Mouse (Mus musculus) cerebellum, adult (tissue): ENCODE data around the gene Mmaa.

Experiments
- ATAC-seq: cut with Nextera tagmentation; 2 replicates; pipeline ENCODE4 v1.9.2; 2017; ENCODE audit warnings: mild to moderate bottlenecking, moderate library complexity, mixed read lengths; ENCODE audit not compliant: insufficient number of reproducible peaks, low FRiP score, low TSS enrichment

Gene Mmaa

DNA sequence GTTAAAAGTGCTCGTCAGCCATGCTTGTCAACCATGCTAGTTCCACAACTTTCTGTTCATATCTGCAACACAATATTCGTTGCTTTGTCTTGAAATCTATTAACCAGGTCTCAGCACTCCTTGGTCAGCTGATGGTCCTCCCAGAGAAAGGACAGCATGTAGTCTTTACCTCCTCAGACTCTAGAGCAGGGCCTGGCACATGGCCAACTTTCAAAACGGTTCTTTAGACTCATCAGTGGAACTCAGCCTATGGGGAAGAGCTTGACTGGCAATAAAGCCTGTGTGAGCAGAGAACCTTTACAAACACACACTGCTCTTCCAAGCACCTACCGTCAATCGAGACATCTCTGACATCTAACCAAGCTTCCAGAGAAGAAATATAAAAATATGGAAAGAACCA is 5.1 kb downstream of the Mmaa start:
- no peak for ATAC-seq

DNA sequence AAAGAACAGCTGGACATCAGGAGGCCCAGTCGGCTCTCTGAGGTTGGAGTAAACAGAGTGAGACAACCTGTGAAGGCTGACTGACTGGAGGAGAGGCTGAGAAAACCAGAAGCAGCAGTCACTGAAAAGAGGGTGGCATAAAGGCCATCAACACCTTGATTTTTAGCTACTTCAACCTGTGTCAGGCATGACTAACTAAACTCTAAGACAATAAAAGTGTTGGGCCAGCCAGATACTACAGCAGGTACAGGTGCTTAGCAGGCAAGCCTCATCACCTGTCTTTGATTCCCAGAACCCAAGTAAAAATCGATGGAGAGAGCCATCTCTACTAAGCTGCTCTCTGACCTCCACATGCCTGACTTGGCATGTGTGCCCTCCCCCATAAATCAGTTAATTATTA is 6.1 kb downstream of the Mmaa start:
- ATAC-seq: no peak

DNA sequence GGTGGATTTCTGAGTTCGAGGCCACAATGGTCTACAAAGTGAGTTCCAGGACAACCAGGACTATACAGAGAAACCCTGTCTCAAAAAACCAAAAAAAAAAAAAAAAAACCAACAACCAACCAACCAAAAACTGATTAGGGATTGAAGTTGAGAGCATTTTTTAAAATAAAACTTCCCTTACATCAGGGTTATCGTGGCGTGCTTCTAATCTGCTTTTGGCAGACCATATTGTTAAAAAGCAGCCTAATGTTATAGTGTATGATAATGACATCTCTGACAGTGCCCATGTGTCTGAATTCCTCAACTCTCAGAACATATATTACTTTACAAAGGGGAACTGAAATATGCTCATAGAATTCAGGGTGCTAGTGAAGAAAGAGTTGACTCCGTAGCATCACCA is 6.5 kb downstream of the Mmaa start:
- ATAC-seq: no peak

DNA sequence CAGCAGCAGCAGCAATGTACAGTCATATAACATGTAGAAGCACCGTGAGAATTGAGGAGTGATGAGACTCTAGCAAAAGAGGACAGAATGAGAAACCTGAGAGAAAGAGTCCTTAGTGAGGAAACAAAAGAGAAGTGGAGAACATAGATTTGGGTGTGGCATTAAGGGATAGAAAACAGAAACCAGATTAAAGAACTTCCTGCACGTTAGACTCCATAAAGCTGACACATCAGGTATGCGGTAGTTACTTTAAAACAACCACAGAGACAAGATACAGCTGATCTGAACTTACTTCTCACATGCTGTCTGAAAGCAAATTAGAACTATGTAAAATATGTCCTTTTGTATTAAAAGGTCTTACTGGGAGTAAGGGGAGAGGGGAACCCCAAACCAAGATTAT is 8.3 kb downstream of the Mmaa start:
- no peak for ATAC-seq

DNA sequence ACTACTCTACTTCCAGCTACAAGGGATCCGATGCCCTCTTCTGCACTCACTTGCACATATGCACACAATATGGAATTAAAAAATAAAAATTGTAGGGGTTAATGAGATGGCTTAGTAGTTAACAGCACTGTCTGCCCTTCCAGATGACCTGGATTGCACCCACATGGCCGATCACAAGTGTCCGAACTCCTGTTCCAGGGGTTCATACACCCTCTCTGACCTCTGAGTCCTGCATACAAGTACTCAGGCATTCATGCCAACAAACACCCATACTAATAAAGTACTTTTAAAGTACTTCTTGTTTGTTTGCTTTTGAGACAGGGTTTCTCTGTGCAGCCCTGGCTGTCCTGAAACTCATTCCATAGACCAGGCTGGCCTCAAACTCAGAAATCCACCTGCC is 10.1 kb downstream of the Mmaa start:
- no peak for ATAC-seq

DNA sequence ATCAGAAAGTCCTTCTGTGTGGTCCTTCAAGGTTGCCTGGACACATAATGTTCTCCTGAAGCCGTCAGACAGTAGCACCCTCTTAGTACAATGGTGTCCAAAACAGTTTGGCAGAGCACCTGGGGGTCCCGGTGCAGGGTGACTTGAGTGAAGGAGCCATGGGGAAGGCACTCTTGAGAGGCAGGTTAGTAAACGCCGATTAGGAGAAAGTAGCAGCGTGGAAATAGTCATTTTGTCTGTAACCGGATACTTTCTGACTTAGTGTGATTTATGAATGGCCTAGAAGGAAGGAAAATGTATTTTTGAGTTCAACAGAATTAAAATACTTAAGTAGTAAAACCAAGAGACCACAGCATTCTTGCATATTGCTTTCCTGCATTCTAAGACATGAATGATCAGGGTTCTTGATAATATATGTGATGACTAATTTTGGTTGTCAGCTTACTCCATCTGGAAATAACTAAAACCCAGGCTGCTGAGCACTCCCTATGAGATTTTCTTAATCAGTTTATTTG is 13.3 kb downstream of the Mmaa start:
- no peak for ATAC-seq

DNA sequence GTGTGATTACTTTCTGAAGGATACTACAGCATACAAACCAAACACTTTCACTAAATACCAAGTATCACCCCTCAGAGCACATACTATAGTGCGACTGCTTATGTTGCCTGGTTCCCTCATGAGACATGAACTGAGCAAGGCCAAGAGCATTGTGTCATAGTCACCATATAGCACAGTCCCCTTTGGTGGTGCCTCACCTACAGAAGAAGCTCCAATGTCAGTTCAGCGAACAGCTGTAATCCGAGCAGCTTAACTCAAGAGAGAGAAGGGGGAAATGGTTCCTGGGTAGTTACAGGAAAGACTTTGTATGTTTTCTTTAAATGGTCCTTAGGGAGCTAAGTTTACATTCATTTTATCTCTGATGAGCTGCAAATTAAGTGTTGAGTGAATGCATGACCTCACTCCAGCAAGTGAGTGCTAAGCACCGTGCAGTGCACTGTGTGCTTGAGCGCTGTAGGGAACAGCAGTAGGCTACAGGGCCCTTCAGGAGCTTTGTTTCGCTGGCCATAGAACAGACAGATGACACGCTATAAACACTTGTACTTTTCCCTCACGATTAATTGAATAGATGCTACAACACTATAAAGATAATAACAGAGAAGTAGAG is 17.4 kb downstream of the Mmaa start:
- no peak for ATAC-seq

DNA sequence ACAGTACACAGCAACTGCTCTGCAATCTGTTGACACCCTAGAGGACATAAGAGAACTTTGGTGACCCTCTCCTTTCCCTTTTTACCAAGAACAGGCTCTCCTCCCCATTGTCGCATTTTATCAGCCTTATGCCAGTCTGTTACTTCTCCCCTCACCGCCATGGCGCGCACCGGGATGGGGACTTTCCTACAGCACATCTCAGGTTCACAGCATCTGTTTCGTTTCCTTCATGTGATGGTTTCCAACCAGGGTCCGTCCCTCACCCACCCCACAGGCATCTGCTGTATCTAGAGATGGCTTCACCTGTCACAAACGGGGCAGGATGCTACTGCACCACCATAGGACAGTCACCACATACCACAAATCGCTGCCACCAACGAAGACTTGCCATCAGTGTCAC is 19.8 kb downstream of the Mmaa start:
- no peak for ATAC-seq

DNA sequence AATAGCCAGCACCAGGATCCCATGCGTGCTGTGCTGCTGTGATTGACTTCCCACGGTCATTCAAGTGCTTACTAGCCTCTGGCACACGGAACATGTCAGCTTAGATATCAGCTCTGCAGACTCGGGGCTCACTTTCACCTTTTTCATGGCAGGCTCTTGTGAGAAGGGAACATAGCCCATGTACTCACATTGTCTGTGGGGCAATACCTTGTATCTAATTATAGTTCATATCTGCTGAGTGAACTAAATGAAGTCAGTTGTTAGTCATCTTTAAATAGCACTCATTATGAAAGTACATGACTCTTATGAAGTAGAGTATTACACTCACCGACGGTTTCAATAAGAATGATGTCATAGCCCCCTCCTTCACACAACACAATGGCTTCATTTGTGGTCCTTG is 21.0 kb downstream of the Mmaa start:
- no peak for ATAC-seq

DNA sequence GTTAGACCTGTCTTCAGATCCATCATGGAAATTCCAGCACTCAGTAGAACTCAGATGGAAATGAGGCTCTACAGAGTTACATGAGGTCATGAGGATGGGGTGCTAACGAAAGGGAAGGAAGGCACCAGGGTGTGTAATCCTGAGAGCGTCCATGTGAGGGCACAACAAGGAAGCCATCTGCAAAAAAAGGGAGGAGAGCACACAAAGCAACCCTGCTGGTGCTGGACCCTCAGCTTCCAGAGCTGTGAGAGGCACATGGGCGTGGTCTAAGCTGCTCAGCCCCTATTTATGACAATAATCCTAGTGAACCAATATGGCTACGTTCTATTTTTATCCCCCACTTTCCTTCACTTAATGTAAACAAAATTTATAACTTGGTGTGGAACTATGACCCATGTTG is 22.1 kb downstream of the Mmaa start:
- no peak for ATAC-seq

DNA sequence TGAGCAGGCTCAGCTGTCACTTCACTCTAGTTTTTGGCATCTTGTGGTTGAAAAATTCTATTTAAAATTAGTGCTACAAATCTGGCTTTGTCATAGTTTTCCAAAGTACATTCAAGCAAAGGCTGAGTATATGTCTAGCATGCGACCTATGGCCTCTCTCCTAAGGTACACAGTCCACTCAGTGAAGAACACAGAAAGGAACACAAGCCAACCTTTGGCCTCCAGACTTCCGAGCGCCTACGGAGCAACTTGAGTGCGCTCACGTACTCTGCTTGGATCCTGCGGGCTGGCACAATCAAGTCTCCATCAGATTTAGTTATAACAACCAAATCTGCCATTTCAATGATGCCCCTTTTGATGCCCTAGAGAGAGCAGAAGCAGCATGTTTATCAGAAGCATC is 25.8 kb downstream of the Mmaa start:
- ATAC-seq: no peak

DNA sequence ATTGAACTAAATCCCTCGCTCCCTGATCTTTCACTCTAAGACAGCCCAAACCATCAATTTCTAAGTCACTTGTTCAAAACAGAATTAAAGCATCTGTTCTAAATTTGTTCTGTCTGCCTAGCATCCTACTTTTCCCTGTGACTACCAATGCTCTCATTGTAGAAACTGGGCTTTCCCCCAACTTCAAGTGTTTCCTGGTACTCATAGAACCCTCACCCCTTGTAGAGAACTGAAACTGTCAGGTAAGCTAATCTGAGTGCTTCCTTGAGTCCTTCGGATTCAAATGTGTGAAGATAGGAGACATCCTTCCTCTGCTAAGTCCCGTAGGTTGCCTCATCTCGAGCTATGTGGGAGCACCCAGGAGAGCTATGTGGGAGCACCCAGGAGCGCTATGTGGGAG is 32.8 kb downstream of the Mmaa start:
- ATAC-seq: no peak

DNA sequence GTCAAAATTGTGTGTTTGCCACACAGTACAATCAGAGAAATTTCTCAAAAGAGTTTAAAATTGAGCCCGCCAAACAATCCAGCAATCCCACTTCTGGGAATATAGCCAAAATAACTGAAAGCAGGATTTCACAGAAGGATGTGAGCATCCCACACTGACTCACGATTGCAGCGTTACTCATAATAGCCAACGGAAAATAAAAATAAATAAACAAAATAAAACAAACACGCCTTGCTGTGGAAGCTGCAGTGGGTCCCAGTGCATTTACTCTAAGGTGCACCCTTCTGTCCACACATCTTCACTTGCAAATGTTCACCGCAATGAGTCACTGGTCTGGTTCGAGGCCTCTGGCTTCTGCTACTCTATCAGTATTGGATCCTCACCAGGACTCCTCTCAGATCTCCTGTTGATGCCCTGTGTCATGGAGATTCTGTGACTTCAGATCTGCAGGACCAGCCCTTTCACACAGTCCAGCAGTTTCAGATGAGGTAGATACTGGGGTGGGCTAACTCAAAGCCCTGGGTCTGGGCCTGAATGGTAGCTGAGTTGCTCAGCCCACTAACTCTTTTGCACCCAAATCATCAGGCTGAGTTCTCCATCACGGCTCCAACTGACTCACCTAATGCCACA is 38.5 kb downstream of the Mmaa start:
- no peak for ATAC-seq

DNA sequence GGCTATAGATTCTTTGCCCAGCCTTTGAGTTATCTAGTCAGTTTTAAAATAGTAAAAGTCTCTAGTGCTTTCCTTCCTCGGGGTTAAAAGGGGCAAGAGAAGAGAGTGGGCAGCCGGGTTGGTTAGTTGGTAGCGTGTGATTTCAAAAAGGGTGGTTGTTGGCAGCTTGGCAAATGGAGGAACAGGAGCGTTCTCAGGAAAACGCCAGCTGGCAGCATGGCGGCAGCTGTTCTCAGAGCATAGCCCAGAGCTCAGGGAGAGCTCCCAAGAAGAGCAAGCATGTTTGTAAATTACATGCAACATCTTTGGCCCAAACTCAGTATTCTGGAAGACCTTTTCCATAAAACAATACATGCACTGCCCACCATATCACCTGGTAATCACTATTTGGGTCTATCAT is 41.0 kb downstream of the Mmaa start:
- no peak for ATAC-seq

DNA sequence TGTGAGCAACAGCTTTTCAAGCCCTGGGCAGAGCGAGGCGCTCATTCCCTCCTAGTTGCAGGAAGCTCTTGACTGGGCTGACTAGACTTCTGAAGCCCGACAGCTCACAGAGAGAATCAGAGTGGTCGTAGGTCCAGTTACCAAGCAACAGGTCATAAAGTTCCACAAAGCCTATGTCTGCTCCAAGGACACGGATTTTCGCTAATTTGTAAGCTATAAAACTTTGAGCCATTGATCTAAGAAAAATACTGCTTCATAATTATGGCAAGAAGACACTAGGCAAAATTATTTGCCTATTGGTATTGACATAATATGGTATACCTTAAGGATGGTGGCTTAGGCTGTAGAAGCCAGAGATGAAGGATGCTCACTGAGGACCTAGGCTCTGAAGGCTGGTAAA is 46.3 kb downstream of the Mmaa start, which contains the start of gene 1700011L22Rik:
TSS of gene 1700011L22Rik (minus strand) at position 101 of the 400 bp plus-strand sequence.
- ATAC-seq: no peak

DNA sequence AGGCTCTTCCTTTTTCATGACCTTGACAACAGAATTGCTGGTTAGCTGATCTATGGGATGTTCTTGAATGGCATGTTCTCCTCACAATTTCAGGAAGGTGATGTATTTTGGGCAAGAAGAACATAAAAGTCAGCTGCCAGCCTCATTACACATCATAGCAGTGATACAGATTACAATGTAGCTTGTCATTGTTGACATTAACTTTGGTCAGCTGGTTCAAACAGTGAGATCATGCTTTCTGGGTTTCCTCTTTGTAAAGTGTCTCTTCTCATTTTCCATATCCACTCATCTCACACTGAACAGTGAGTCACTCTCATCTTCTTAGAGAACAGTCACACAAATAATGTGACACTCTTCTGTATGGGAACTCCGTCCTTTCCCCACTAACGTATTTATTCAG is 51.3 kb downstream of the Mmaa start:
- ATAC-seq: no peak

DNA sequence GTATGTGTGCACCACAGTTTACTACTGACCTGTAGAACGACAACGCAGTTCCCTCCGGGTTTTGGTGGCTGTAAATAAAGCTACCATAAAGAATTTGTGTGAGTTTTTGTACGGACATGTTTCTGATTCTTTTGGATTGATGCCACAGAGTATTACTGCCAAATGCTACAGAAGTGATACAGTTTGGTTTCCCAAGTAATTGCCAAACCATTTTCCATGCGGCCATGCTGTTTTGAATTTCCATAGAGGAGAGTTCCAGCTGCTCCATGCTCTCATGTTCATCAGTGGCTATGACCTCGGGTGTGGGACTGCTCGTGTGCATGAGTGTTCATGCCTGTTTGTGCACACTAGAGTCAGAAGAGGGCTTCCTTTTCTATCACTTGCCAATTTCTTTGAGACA is 54.7 kb downstream of the Mmaa start:
- no peak for ATAC-seq

DNA sequence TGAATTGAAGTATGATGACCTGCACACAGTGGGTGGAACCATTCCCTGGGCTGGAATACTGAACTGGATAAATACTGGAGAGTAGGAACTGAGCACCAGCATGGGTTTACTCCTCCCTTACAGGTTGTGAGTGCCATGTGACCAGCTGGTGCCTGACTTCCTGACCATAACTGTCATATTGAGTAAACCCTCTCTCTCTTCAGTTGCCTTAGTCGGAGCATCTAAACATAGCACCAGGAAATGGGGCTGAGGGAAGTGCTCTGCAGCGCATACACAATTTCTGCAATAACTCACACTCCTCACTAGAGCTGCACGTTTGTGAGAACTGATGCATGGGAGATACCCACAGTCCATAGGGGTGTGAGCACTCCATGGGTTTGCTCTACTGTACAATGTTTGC is 55.4 kb downstream of the Mmaa start:
- ATAC-seq: no peak

DNA sequence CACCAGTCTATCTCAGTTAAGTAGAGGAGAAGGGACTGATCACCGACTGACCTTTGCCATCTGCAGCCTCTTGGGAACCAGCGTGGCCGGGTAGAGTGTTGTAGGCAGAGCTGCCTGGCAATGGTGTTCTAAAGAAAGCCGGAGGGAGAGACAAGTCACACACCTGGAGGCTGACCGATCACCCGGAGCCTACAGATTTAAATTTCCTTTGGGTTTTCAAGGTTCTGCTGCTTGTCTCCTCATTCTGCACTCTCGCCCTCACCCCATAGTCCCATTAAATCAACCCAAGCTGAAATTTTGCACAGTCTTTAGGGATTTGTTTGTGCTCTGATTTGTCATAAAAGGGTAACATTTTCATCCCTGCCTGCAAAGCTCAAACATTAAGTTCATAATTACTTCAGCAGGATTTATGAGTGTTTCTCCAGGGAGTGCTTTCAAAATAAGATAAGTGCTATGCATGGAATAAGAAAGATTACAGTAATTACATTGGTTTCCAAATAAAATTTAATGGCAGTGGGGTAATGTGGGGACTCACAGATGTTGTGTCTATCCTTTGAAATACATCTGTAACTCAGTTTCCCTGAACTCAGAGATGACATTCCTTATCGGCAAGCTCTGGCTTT is 65.4 kb downstream of the Mmaa start:
- no peak for ATAC-seq

DNA sequence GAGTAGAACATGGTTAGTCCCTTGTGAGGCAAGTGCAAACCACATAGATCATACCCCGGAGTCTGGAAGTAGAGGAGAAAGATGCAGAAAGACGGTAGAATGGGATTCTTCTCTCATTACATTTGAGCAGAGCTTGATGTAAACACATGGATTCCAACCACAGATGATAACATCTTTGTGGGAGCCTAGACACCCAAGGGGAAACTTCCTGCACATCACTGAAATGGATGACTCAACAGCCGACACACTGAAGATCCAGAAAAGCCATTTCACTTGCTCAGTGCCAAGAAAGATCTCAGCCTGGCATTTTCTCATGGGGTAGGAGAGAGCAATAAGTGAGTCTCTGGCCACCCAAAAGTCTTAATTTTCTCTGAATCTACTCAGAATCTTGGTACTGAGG is 66.8 kb downstream of the Mmaa start:
- no peak for ATAC-seq

DNA sequence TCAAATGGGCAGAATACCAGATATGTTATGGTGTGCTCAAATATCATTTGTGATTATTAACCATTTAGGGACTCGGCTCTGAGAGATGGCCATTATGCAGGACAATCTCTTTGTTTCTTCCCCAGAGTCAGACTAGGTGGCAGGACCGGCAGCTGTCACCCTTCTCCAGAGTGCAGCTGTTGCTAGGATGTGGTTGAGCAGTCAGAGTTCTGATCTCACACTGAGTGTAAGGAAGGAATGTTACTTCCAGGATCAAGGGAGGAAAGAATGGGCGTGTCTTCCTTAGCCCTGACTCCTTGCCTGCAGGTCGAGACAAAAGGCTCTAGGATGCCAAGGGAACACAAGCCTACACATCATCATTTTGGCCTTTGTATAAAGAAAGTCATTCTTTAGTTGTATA is 67.5 kb downstream of the Mmaa start:
- no peak for ATAC-seq

DNA sequence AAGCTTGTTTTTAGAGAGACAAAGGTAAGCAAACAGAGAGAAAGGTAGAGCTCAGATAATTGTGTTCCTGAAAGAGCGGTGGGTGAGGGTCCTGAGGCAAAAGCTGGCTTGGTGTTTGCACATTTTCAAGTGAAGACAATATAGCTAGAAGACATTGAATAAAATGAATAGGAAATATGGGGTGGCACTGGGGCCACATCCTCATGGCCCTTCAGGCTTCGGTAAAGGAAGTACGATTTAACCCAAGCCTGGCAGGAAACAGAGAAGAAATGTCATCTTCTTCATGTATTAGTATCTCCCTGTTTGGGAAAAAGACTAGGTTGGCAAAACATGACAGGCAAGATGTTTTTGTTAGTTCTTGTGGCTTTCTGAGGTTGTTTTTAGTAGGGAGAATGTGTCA is 68.7 kb downstream of the Mmaa start:
- ATAC-seq: no peak
